Mouse (Mus musculus) ovary, postnatal 36 days (tissue): ENCODE measurements around the gene Olfr635.
"Not testable (repeated sequence)": the region's sequence is repeated elsewhere in the genome, so short reads cannot be mapped to it uniquely, and the experiment has no call there.

Experiments used
- DNase-seq: peaks from one replicate; pipeline ENCODE4 v3.0.0; 2022; ENCODE audit warnings: low spot score, mixed read lengths

The Olfr635 gene

GRCm38 (mm10) chr7:103970852-103971251, at the start of gene Olfr635:
TSS of gene Olfr635 (plus strand) at chr7:103971152.
- DNase-seq: no peak

GRCm38 (mm10) chr7:103928525-103928924, 42.4 kb upstream of the Olfr635 start, which contains the start of gene Olfr631:
TSS of gene Olfr631 (plus strand) at chr7:103928825.
- DNase-seq: no peak

GRCm38 (mm10) chr7:103934264-103934663, 36.7 kb upstream of the Olfr635 start, which contains the start of gene Olfr632:
TSS of gene Olfr632 (plus strand) at chr7:103934347.
- no peak for DNase-seq

GRCm38 (mm10) chr7:103942730-103943129, 28.2 kb upstream of the Olfr635 start:
- no peak for DNase-seq

GRCm38 (mm10) chr7:103944137-103944536, 26.8 kb upstream of the Olfr635 start, which contains the start of gene Olfr633:
TSS of gene Olfr633 (plus strand) at chr7:103944437.
- DNase-seq: no peak

- not testable (repeated sequence) for DNase-seq
These were observed 4.1 kb upstream of the Olfr635 start for GRCm38 (mm10) chr7:103966873-103967272.

GRCm38 (mm10) chr7:103971782-103972181, 830 bp downstream of the Olfr635 start:
- DNase-seq: no peak

- no peak for DNase-seq
These were observed 27.5 kb downstream of the Olfr635 start, which contains the start of gene Olfr638 for GRCm38 (mm10) chr7:103998446-103998845. TSS of gene Olfr638 (plus strand) at chr7:103998746.

GRCm38 (mm10) chr7:103999124-103999523, 28.2 kb downstream of the Olfr635 start:
- no peak for DNase-seq

GRCm38 (mm10) chr7:104017203-104017602, 46.3 kb downstream of the Olfr635 start, which contains the start of gene Olfr639:
TSS of gene Olfr639 (minus strand) at chr7:104017303.
- DNase-seq: no peak

GRCm38 (mm10) chr7:104018953-104019352, 48.0 kb downstream of the Olfr635 start:
- DNase-seq: no peak

- DNase-seq: no peak
These were observed 50.7 kb downstream of the Olfr635 start for GRCm38 (mm10) chr7:104021651-104022050.

- DNase-seq: no peak
These were observed 54.5 kb downstream of the Olfr635 start, which contains the start of gene Olfr640 for GRCm38 (mm10) chr7:104025473-104025872. TSS of gene Olfr640 (minus strand) at chr7:104025573.

GRCm38 (mm10) chr7:104026978-104027377, 56.0 kb downstream of the Olfr635 start:
- DNase-seq: no peak

GRCm38 (mm10) chr7:104035145-104035544, 64.2 kb downstream of the Olfr635 start, which contains the start of gene Olfr641:
TSS of gene Olfr641 (plus strand) at chr7:104035445.
- DNase-seq: no peak
